Mouse (Mus musculus): ENCODE data around the gene Auts2. TPM values are rescaled to one million over a fixed set of nuclear protein-coding genes. Genes with fewer than 3 reads are reported as not detected.

Gene Auts2
- polyA plus RNA-seq, 1 experiment from 2014 or later, result 1.6 TPM

GRCm38 (mm10) chr5:131435239-131435876 lies 1107.8 kb downstream of the Auts2 start:
- Histone ChIP-seq H3K9ac (no peak overlapping the region), H3K36me3 (replicated peaks) (0 out of 2 replicates have a peak, but pooled peaks cover 11% of the 10 kb centered on the region), H3K27ac (replicated peaks) (no peak overlapping the region), H3K4me3 (replicated peaks) (no peak overlapping the region), H3K4me1 (replicated peaks) (no peaks in the 10 kb centered on the region), H3K27me3 (no peaks in the 10 kb centered on the region), H3K4me2 (no peak overlapping the region), H3K9me3 (replicated peaks) (no peaks in the 10 kb centered on the region)
- no peak for ATAC-seq (ENCODE audit: insufficient read depth)
- 68% methylated on average over 10 of the region's 10 CpGs for WGBS (ENCODE audit: insufficient replicate concordance)

GRCm38 (mm10) chr5:131433291-131433690 lies 1109.9 kb downstream of the Auts2 start:
- no peak overlapping the region for H3K27ac ChIP-seq (replicated peaks)
- WGBS (ENCODE audit: insufficient replicate concordance), result 55% methylated on average over 4 of the region's 4 CpGs
- H3K4me2 ChIP-seq, result no peak overlapping the region

GRCm38 (mm10) chr5:131431896-131432295 lies 1111.2 kb downstream of the Auts2 start:
- Histone ChIP-seq H3K9me3 (replicated peaks) (no peaks in the 10 kb centered on the region), H3K4me3 (replicated peaks) (no peak overlapping the region), H3K4me1 (replicated peaks) (no peaks in the 10 kb centered on the region), H3K4me2 (no peak overlapping the region), H3K9ac (no peak overlapping the region; the same call in 1 of the 2 replicates), H3K27ac (replicated peaks) (no peak overlapping the region), H3K36me3 (replicated peaks) (no peaks in the 10 kb centered on the region), H3K27me3 (no peaks in the 10 kb centered on the region)
- WGBS (ENCODE audit: insufficient replicate concordance), result 71% methylated on average over 7 of the region's 7 CpGs
- ATAC-seq (ENCODE audit: insufficient read depth), result no peak

More at GRCm38 (mm10) chr5:131433291-131433690, 1109.9 kb downstream of the Auts2 start:
- no peak overlapping the region for H3K9ac ChIP-seq
- no peaks in the 10 kb centered on the region for H3K36me3 ChIP-seq (replicated peaks)
- no peaks in the 10 kb centered on the region for H3K4me1 ChIP-seq (replicated peaks)
- H3K27me3 ChIP-seq, result no peaks in the 10 kb centered on the region
- no peak overlapping the region for H3K4me3 ChIP-seq (replicated peaks)
- H3K9me3 ChIP-seq (replicated peaks), result no peaks in the 10 kb centered on the region
- no peak for ATAC-seq (ENCODE audit: insufficient read depth)

- WGBS (ENCODE audit: insufficient replicate concordance), result 21% methylated on average over 8 of the region's 8 CpGs
- ATAC-seq (ENCODE audit: insufficient read depth), result no peak
Measured at GRCm38 (mm10) chr5:131430109-131430508, 1113.0 kb downstream of the Auts2 start.

GRCm38 (mm10) chr5:131429563-131429962 lies 1113.6 kb downstream of the Auts2 start:
- Histone ChIP-seq H3K36me3 (replicated peaks) (no peaks in the 10 kb centered on the region), H3K9me3 (replicated peaks) (no peaks in the 10 kb centered on the region), H3K4me1 (replicated peaks) (no peaks in the 10 kb centered on the region), H3K4me2 (no peak overlapping the region), H3K27ac (replicated peaks) (no peak overlapping the region), H3K9ac (no peak overlapping the region), H3K4me3 (replicated peaks) (no peak overlapping the region), H3K27me3 (no peaks in the 10 kb centered on the region)
- WGBS (ENCODE audit: insufficient replicate concordance), result 43% methylated on average over 6 of the region's 6 CpGs
- ATAC-seq (ENCODE audit: insufficient read depth), result no peak

More at GRCm38 (mm10) chr5:131430109-131430508, 1113.0 kb downstream of the Auts2 start:
- Histone ChIP-seq H3K4me1 (replicated peaks) (no peaks in the 10 kb centered on the region), H3K9me3 (replicated peaks) (no peaks in the 10 kb centered on the region), H3K9ac (no peak overlapping the region), H3K36me3 (replicated peaks) (no peaks in the 10 kb centered on the region), H3K4me2 (no peak overlapping the region), H3K27me3 (no peaks in the 10 kb centered on the region), H3K4me3 (replicated peaks) (no peak overlapping the region), H3K27ac (replicated peaks) (no peak overlapping the region)

GRCm38 (mm10) chr5:131427734-131428413 lies 1115.3 kb downstream of the Auts2 start:
- Histone ChIP-seq H3K27me3 (no peaks in the 10 kb centered on the region), H3K4me1 (replicated peaks) (no peaks in the 10 kb centered on the region), H3K27ac (replicated peaks) (no peak overlapping the region), H3K9ac (no peak overlapping the region), H3K9me3 (replicated peaks) (no peaks in the 10 kb centered on the region), H3K36me3 (replicated peaks) (no peaks in the 10 kb centered on the region), H3K4me2 (no peak overlapping the region), H3K4me3 (replicated peaks) (no peak overlapping the region)
- ATAC-seq (ENCODE audit: insufficient read depth), result no peak
- WGBS (ENCODE audit: insufficient replicate concordance), result 29% methylated on average over 11 of the region's 11 CpGs

GRCm38 (mm10) chr5:131422737-131423136 lies 1120.4 kb downstream of the Auts2 start:
- H3K27me3 ChIP-seq, result no peaks in the 10 kb centered on the region
- WGBS (ENCODE audit: insufficient replicate concordance), result 59% methylated on average over 3 of the region's 3 CpGs
- no peak overlapping the region for H3K4me2 ChIP-seq
- no peak overlapping the region for H3K9ac ChIP-seq
- ATAC-seq (ENCODE audit: insufficient read depth), result no peak
- no peaks in the 10 kb centered on the region for H3K4me1 ChIP-seq (replicated peaks)
- no peaks in the 10 kb centered on the region for H3K36me3 ChIP-seq (replicated peaks)
- H3K9me3 ChIP-seq (replicated peaks), result no peaks in the 10 kb centered on the region
- no peak overlapping the region for H3K27ac ChIP-seq (replicated peaks)
- H3K4me3 ChIP-seq (replicated peaks), result no peak overlapping the region

GRCm38 (mm10) chr5:131420406-131420805 lies 1122.7 kb downstream of the Auts2 start:
- no peak for ATAC-seq (ENCODE audit: insufficient read depth)
- Histone ChIP-seq H3K9ac (no peak overlapping the region), H3K9me3 (replicated peaks) (no peaks in the 10 kb centered on the region), H3K4me2 (no peak overlapping the region), H3K4me1 (replicated peaks) (no peaks in the 10 kb centered on the region), H3K36me3 (replicated peaks) (no peaks in the 10 kb centered on the region), H3K27me3 (no peaks in the 10 kb centered on the region), H3K4me3 (replicated peaks) (no peak overlapping the region), H3K27ac (replicated peaks) (no peak overlapping the region)
- 37% methylated on average over 2 of the region's 2 CpGs for WGBS (ENCODE audit: insufficient replicate concordance)

- Histone ChIP-seq H3K4me2 (no peak overlapping the region), H3K4me1 (replicated peaks) (no peaks in the 10 kb centered on the region), H3K36me3 (replicated peaks) (no peaks in the 10 kb centered on the region), H3K4me3 (replicated peaks) (no peak overlapping the region), H3K9ac (no peak overlapping the region), H3K9me3 (replicated peaks) (no peaks in the 10 kb centered on the region), H3K27me3 (no peaks in the 10 kb centered on the region), H3K27ac (replicated peaks) (no peak overlapping the region)
- ATAC-seq (ENCODE audit: insufficient read depth), result no peak
- WGBS (ENCODE audit: insufficient replicate concordance), result 67% methylated on average over 1 of the region's 1 CpGs
Measured at GRCm38 (mm10) chr5:131415902-131416545, 1127.1 kb downstream of the Auts2 start.

GRCm38 (mm10) chr5:131398250-131398649 lies 1144.9 kb downstream of the Auts2 start:
- H3K4me2 ChIP-seq, result no peak overlapping the region
- no peaks in the 10 kb centered on the region for H3K27me3 ChIP-seq
- H3K9me3 ChIP-seq (replicated peaks), result no peaks in the 10 kb centered on the region
- H3K4me1 ChIP-seq (replicated peaks), result no peaks in the 10 kb centered on the region
- no peak overlapping the region for H3K4me3 ChIP-seq (replicated peaks)
- no peaks in the 10 kb centered on the region for H3K36me3 ChIP-seq (replicated peaks)
- WGBS (ENCODE audit: insufficient replicate concordance), result 47% methylated on average over 3 of the region's 3 CpGs
- no peak for ATAC-seq (ENCODE audit: insufficient read depth)
- H3K9ac ChIP-seq, result no peak overlapping the region
- H3K27ac ChIP-seq (replicated peaks), result no peak overlapping the region

- 66% methylated on average over 8 of the region's 8 CpGs for WGBS (ENCODE audit: insufficient replicate concordance)
- ATAC-seq (ENCODE audit: insufficient read depth), result no peak
Measured at GRCm38 (mm10) chr5:131395756-131396155, 1147.4 kb downstream of the Auts2 start.

More at GRCm38 (mm10) chr5:131395756-131396155, 1147.4 kb downstream of the Auts2 start:
- H3K4me3 ChIP-seq (replicated peaks), result no peak overlapping the region
- no peak overlapping the region for H3K4me2 ChIP-seq
- no peaks in the 10 kb centered on the region for H3K36me3 ChIP-seq (replicated peaks)
- no peaks in the 10 kb centered on the region for H3K27me3 ChIP-seq
- H3K4me1 ChIP-seq (replicated peaks), result no peaks in the 10 kb centered on the region
- H3K9ac ChIP-seq, result no peak overlapping the region
- H3K27ac ChIP-seq (replicated peaks), result no peak overlapping the region
- H3K9me3 ChIP-seq (replicated peaks), result no peaks in the 10 kb centered on the region

All from liver, embryonic 15.5 days (tissue).